Mouse (Mus musculus): Measurements from ENCODE around the gene Klk12.

Gene Klk12

GRCm38 (mm10) chr7:43768597-43768996, at the start of gene Klk12:
Gene Klk12, plus strand, starts transcription at chr7:43768897.
- DNase-seq (ENCODE audit: low read depth in 2 of 2, low spot score in 2 of 2): no peak

GRCm38 (mm10) chr7:43747788-43748187, 20.9 kb upstream of the Klk12 start:
- DNase-seq (ENCODE audit: low read depth in 2 of 2, low spot score in 2 of 2): no peak

GRCm38 (mm10) chr7:43752806-43753205, 15.9 kb upstream of the Klk12 start:
- DNase-seq (ENCODE audit: low read depth in 2 of 2, low spot score in 2 of 2): no peak

GRCm38 (mm10) chr7:43766484-43766883, 2.2 kb upstream of the Klk12 start:
- no peak for DNase-seq (ENCODE audit: low read depth in 2 of 2, low spot score in 2 of 2)

GRCm38 (mm10) chr7:43769636-43770035, 939 bp downstream of the Klk12 start:
- DNase-seq (ENCODE audit: low read depth in 2 of 2, low spot score in 2 of 2): no peak

- no peak for DNase-seq (ENCODE audit: low read depth in 2 of 2, low spot score in 2 of 2)
Observed at GRCm38 (mm10) chr7:43770701-43771100, 2.0 kb downstream of the Klk12 start.

- DNase-seq (ENCODE audit: low read depth in 2 of 2, low spot score in 2 of 2): no peak
Observed at GRCm38 (mm10) chr7:43771916-43772315, 3.2 kb downstream of the Klk12 start.

GRCm38 (mm10) chr7:43772901-43773300, 4.2 kb downstream of the Klk12 start:
- DNase-seq (ENCODE audit: low read depth in 2 of 2, low spot score in 2 of 2): no peak

- DNase-seq (ENCODE audit: low read depth in 2 of 2, low spot score in 2 of 2): no peak
Observed at GRCm38 (mm10) chr7:43774364-43774763, 5.7 kb downstream of the Klk12 start, which contains the start of gene Klk11. Gene Klk11, plus strand, starts transcription at chr7:43774604.

- DNase-seq (ENCODE audit: low read depth in 2 of 2, low spot score in 2 of 2): no peak
Observed at GRCm38 (mm10) chr7:43774802-43775201, 6.1 kb downstream of the Klk12 start.

- no peak for DNase-seq (ENCODE audit: low read depth in 2 of 2, low spot score in 2 of 2)
Observed at GRCm38 (mm10) chr7:43775311-43776057, 6.8 kb downstream of the Klk12 start.

GRCm38 (mm10) chr7:43776506-43776905, 7.8 kb downstream of the Klk12 start:
- no peak for DNase-seq (ENCODE audit: low read depth in 2 of 2, low spot score in 2 of 2)

GRCm38 (mm10) chr7:43777423-43777822, 8.7 kb downstream of the Klk12 start:
- DNase-seq (ENCODE audit: low read depth in 2 of 2, low spot score in 2 of 2): no peak

- DNase-seq (ENCODE audit: low read depth in 2 of 2, low spot score in 2 of 2): no peak
Observed at GRCm38 (mm10) chr7:43778176-43778970, 9.7 kb downstream of the Klk12 start.

GRCm38 (mm10) chr7:43780241-43780640, 11.5 kb downstream of the Klk12 start:
- DNase-seq (ENCODE audit: low read depth in 2 of 2, low spot score in 2 of 2): no peak

GRCm38 (mm10) chr7:43780746-43781145, 12.0 kb downstream of the Klk12 start, which contains the start of gene Klk10:
Gene Klk10, plus strand, starts transcription at chr7:43781035.
- no peak for DNase-seq (ENCODE audit: low read depth in 2 of 2, low spot score in 2 of 2)

GRCm38 (mm10) chr7:43781541-43781940, 12.8 kb downstream of the Klk12 start:
- no peak for DNase-seq (ENCODE audit: low read depth in 2 of 2, low spot score in 2 of 2)

GRCm38 (mm10) chr7:43782275-43783265, 13.9 kb downstream of the Klk12 start:
- peak; percentile 65 to 77 for DNase-seq (ENCODE audit: low read depth in 2 of 2, low spot score in 2 of 2)

GRCm38 (mm10) chr7:43785286-43785685, 16.6 kb downstream of the Klk12 start:
- no peak for DNase-seq (ENCODE audit: low read depth in 2 of 2, low spot score in 2 of 2)

GRCm38 (mm10) chr7:43788096-43788495, 19.4 kb downstream of the Klk12 start:
- DNase-seq (ENCODE audit: low read depth in 2 of 2, low spot score in 2 of 2): no peak

GRCm38 (mm10) chr7:43789295-43789694, 20.6 kb downstream of the Klk12 start:
- DNase-seq (ENCODE audit: low read depth in 2 of 2, low spot score in 2 of 2): no peak

Data from CD8-positive naive resting alpha-beta T cell, adult 2 months (primary cell).